Mouse (Mus musculus): Measurements from ENCODE around the gene Ptges3.
A peak's percentile ranks its signal among the peaks of the same experiment; 100 is the strongest.
"Not testable (repeated sequence)": the region's sequence is repeated elsewhere in the genome, so short reads cannot be mapped to it uniquely, and the experiment has no call there.

Gene Ptges3

DNA sequence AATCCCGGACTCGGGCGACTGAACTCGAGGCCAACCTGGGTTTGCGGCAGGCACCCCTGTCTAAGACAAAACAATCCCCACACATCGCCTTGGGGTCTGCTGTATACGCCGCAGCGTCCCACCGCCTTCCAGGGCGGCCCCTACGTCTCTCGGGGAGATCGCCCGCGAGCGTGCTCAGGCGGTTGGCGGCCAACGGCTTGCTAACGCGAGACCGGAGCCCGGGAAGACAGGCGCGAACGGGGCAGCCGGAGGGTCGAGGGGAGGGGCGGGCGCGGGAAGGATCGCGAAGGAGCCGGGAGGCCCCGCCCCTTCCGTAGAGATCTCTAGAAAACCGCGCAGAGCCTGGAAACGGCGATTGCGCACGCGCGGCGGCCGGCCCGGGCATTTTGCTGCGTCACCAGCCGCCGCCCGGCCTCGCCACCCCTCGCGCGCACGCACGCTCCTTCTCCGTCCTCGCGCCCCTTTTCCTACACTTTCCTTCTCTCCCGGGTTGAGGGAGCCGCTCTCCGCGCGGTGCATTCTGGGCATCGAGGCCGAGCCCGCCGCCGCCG is at the start of gene Ptges3:
Gene Ptges3, plus strand, starts transcription at position 354 of the 551 bp plus-strand sequence.
- DNase-seq = peak; percentile 98

DNA sequence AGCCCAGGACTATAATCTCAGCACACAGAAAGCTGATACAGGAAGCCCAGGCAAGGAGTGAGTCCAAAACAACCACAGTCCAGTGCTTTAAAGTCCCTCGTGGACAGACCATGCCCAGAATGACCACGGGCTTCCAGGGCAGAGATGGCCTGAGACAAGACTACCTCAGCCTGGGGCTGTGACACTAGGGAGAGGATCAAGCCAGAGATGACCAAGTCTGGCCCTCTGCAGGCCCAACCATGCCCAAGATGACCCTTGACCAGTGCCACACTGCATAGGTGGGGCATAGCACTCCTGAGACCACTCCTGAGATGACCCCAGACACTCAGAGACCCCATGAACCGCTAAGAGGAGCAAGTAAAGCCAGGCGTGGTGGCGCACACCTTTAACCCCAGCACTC is 49.0 kb upstream of the Ptges3 start:
- DNase-seq = no peak

DNA sequence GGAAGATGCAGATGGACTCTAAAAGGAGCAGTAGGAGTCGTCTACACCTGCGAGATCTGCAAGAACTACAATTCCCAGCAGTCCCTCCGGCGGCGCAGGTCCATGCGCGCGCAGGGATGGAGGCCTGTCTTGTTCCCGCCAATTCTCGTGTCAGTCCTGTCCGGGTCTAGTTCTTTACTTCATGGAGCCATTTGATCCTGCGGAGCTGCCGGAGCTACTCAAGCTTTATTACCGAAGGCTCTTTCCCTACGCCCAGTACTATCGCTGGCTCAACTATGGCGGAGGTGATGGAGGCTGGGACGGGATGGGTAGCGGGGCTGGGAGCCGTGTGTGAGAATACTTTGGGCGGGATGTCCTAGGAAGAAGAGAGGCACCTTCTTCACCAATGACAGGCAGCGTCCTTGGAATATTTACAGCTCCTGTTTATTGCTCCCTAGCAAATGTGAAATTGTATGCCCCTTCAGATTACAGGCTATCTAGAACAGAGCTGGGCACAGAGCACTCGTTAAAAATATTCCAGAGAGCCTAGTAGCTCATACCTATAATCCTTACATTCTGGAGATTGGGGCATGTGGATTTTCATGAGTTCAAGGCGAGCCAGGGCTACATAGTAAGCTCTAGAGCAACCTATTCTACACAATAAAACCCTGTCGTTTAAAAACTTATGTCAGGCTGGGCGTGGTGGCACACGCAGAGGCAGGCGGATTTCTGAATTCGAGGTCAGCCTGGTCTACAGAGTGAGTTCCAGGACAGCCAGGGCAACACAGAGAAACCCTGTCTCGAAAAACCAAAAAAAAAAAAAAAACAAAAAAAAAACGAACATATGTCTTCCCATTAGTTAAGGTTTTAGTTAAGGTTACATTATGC is 43.5 kb upstream of the Ptges3 start, which contains the start of gene Prim1:
Gene Prim1, plus strand, starts transcription at position 101 of the 867 bp plus-strand sequence.
- peak; percentile 78 for DNase-seq

DNA sequence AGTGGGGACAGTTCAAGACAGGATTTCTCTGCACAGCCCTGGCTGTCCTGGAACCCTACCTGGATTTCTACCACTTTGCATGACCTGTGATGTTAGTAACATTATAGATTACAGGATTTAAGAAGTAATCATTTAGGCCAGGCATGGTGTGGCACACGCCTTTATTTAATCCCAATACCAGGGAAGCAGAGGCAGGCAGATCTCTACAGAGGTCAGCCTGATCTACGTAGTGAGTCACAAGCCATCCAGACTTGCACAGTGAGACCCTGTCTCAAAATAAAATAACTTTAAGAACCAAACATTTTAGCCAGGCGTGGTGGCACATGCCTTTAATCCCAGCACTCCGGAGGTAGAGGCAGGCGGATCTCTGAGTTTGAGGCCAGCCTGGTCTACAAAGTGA is 36.6 kb upstream of the Ptges3 start:
- DNase-seq = no peak

DNA sequence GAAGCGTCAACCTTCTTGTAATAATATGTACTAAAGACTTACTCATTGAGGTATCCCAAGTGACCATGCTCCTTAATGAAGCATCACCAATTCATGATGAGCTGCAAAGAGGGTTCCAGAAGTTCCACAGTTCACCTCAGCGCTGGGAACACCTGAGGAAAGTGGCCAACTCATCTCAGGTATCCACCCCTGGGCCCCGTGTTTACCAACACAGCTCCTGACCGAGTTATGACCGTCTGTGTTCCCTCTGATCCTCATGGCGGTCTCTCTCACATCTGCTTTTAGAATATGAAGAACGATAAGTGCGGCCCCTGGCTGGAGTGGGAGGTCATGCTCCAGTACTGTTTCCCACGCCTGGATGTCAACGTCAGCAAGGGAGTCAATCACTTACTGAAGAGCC is 35.3 kb upstream of the Ptges3 start:
- no peak for DNase-seq

DNA sequence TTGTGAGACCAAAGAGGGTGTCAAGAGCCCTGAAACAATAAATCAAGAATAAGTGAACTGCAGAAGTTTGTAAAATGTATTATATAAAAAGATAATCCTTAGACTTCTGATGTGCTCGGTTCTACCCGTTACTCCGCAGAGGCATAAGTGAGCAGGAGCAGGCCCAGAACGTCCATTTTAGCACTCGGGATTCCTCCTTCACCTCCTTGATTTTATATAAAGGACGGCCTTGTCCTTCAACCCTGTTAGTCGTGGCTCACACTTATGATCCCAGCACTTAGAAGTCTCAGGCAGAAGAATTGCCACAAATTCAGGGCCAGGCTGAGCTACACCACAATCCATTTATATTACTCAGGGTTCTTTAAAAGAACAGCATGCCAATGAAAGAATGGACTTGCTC is 28.8 kb upstream of the Ptges3 start:
- no peak for DNase-seq

DNA sequence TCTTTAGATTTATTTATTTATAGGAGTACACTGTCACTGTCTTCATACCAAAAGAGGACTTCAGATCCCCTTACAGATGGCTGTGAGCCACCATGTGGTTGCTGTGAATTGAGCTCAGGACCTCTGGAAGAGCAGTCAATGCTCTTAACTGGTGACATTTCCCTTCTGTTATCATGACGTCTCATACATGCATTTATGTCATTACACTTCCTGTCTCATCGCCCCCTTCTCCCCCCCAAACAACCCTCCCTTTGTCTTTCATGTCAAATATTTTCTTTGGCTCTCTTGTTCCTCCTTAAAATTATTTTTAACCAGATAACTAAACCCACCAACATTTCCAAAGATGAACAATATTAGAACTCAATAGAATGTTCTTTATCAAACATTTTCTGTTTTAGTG is 27.9 kb upstream of the Ptges3 start:
- no peak for DNase-seq

DNA sequence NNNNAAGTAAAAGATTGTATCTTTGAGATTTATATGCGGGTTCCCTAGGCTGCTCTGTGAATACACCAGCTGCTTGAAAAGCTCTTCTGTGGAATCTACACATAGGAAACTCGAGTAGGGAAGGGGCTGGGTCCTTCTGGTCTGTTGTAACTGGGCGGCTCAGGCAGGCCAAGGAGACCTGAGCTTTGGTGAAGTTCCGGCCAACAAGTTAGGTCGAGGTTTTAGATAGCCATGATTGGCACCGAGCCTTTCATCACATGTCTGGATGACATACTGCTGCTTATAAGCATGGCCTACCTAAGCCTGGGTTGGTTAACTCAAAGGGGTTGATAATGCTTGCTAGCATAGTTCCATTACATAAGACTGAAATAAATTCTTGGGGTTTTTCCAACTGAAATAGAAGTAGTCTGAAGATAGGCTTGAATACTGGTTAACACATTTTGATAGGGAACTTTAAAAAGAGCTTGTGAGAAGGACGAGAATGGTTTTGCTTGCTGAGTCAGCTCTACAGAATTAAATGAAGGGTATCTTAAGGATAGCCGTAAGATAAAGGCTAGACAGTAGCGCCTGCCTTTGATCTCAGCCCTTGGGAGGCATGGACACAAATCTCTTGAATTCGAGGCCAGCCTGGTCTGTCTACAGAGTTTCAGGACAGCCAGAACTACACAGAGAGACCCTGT is 21.9 kb upstream of the Ptges3 start:
- DNase-seq = no peak

DNA sequence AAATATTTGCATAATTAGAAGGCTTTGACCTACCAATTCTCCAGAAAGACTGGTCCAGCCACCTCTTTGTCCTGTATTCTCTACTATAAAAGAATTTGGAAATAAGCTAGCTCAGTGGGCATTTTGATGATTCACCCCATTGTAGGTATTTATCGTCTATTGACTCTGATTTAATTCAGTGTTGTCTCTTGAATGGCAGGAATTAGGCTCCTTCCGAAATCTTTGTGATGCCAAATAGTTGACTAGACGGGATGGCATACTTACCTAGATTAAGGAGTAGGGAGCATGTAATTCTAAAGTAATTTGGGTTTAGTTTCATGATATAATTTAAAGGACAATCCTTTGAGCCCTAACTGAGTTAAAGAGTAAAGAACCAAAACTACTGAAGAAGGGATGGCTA is 20.8 kb upstream of the Ptges3 start:
- no peak for DNase-seq

DNA sequence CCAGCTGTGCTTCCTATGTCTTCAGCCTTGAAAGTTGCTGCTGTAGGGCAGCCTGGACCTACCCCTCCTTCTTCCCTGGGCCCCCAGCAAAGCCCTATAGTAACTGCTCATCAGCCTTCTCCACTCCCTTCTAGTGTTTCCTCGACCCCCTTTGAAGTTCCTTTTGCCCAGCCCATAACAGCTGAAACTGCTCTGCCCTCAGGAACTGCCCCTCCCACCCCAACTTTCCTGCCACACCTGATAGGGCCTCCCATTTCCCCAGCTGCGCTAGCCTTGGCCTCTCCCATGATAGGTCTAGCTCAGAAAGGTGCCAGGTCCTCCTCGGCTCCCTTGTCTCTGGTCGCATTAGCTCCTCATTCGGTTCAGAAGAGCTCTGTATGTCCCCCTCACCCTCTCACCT is 19.6 kb upstream of the Ptges3 start:
- DNase-seq = no peak

DNA sequence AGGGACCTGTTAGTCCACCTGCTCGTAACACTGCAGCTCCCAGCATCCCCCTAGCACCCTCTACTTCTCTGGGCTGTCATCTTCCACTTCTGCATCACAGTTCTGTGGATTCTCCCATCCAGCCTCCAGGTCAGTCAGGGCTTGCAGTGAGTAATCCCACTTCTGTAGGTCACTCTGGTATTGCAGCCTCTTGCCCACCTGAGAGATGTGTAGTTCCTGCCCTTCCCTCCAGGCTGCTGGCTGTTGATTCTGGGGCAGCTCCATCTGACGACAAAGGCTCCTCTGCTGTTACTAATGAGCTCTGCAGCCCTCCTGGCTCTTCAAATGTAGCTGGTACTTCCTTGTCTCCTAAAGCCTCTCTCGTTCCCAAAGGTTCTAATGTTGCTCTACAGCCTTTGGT is 18.9 kb upstream of the Ptges3 start:
- DNase-seq = no peak

DNA sequence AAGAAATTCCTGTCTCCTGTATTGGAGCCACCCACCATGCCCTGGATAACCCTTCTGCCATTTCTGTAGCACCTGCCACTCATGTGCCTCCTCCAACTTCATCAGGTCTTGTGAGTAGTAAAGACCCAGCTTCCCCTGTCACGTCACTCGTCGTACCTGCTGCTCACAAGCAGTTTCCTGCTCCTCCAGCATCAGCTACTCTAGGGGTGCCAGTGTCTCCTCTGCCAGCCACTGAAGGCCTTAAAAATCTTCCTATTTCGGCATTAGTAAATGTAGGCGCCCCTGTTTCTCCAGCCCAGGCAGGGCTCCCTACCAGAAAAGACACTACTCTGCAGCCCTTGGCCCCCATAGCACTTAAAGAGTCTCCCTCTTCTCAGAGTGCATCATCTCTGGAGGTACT is 18.5 kb upstream of the Ptges3 start:
- no peak for DNase-seq

DNA sequence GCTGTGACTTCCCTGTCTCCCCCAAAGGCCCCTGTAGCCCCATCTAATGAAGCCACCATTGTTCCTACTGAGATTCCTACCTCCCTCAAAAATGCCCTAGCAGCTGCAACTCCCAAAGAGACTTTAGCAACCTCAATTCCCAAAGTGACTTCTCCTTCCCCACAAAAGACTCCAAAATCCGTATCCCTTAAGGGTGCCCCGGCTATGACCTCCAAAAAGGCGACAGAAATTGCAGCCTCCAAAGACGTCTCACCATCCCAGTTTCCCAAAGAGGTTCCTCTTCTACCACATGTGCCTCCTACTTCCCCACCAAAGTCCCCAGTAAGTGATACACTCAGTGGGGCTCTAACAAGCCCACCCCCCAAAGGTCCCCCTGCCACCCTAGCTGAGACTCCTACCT is 17.1 kb upstream of the Ptges3 start:
- DNase-seq = no peak

DNA sequence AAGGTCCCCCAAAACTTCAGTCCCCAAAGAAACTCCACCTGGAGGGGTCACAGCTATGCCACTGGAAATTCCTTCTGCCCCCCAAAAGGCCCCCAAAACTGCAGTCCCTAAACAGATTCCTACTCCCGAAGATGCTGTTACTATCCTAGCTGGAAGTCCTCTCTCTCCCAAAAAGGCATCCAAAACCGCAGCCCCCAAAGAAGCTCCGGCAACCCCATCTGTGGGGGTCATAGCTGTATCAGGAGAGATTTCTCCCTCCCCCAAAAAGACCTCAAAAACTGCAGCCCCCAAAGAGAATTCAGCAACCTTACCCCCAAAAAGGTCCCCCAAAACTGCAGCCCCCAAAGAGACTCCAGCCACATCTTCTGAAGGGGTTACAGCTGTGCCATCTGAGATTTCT is 16.3 kb upstream of the Ptges3 start:
- no peak for DNase-seq

DNA sequence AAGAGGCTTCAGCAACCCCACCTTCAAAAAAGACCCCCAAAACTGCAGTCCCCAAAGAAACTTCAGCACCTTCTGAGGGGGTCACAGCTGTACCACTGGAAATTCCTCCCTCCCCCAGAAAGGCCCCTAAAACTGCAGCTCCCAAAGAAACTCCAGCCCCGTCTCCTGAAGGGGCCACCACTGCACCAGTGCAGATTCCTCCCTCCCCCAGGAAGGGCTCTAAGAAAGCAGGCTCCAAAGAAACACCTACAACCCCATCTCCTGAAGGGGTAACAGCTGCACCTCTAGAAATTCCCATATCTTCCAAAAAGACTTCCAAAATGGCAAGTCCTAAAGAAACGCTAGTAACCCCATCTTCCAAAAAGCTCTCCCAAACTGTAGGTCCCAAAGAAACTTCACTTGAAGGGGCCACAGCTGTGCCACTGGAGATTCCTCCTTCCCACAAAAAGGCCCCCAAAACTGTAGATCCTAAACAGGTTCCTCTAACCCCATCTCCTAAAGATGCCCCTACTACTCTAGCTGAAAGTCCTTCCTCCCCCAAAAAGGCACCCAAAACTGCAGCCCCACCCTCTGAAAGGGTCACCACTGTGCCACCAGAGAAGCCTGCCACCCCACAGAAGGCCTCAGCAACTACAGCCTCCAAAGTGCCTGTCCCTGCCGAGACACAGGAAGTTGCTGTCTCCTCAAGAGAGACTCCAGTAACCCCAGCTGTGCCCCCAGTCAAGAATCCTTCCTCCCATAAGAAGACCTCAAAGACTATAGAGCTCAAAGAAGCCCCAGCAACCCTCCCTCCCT is 15.5 kb upstream of the Ptges3 start:
- no peak for DNase-seq

DNA sequence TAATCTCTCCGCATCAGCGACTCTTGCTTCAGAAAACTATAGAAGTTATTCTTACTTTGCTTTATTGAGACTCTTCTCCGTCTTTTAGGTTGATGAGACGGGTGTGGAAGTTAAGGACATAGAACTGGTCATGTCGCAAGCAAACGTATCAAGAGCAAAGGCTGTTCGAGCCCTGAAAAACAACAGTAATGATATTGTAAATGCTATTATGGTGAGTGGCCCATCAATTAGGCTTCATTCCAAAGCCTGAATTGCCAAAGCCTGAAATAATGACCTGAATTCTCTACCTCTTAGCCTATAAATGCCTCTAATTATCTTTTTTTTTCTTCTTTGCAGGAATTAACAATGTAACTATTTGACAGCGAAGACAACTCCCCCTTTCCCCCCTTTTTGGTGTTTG is 10.6 kb upstream of the Ptges3 start:
- DNase-seq = no peak

DNA sequence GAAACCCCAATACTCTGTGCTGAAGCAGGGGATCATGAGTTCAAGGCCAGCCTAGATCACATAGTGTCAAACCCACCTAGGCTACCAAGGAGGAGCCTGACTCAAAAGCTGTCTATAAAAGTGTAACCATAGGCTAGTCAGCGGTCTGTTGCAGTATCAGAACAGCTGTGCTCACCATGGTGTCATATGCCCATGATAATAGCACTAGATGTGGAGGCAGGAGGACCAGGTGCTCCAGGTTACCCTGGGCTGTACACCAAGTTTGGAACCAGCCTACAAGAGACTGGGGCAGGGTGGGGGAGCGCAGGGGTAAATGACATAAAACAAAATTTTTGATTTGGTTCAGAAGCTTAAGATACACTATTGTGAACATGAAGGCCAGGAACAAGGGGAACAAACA is 9.0 kb upstream of the Ptges3 start:
- DNase-seq = no peak

DNA sequence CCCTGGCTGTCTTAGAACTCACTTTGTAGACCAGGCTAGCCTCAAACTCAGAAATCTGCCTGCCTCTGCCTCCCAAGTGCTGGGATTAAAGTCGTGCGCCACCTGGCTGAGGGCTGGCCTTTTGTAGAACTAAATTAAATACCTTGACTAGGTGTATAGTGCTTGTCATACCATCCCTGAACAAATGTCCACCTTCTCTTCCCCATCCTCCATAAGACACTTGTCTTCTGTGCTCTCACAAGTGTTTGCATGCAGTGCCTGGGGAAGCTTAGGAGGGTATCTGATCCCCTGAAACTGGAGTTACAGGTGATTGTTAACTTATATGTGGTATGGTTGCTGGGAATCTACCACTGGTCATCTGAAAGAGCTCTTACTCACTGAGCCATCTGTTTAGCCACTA is 8.4 kb upstream of the Ptges3 start:
- DNase-seq = no peak

DNA sequence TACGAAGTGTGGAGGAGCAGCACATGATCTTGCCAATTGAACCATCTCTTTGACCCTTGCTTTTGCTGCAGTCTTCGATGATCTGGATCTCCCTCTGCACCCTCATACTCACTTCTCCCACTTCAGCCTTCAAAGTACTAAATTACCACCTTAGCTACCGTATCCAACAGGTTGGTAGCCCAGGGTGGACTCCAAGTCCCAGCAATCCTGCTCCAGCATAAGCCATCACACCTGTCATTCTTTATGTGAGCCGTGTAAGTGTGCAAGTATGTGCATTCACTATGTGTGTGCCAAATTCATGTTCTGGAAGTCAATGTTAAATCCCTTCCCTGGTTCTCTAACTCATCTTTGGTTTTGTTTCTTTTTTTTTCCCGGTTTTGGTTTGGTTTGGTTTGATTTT is 7.2 kb upstream of the Ptges3 start:
- no peak for DNase-seq

DNA sequence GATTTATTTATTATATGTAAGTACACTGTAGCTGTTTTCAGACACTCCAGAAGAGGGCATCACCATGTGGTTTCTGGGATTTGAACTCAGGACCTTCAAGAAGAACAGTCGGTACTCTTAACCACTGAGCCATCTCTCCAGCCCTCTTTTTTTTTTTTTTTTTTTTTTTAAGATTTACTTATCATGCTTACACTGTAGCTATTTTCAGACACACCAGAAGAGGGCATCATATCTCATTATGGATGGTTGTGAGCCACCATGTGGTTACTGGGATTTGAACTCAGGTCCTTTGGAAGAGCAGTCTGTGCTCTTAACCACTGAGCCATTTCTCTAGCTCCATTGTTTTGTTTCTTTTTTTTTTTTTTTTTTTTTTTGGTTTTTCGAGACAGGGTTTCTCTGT is 6.6 kb upstream of the Ptges3 start:
- not testable (repeated sequence) for DNase-seq

DNA sequence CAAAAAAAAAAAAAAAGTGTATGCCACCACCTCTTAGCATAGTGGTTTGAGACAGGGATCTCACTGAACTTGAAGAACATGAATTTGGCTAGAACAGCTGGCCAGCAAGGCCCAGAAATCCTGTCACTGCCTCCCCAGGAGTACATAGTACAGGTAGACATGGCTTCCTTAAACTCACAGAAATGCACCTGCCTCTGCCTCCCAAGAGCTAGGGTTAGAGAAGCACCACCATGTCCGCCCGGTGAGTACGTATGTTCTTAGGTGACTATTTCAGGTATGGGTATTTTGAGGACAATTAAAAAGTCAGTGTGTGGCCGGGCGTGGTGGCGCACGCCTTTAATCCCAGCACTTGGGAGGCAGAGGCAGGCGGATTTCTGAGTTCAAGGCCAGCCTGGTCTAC is 5.8 kb upstream of the Ptges3 start:
- DNase-seq = no peak

DNA sequence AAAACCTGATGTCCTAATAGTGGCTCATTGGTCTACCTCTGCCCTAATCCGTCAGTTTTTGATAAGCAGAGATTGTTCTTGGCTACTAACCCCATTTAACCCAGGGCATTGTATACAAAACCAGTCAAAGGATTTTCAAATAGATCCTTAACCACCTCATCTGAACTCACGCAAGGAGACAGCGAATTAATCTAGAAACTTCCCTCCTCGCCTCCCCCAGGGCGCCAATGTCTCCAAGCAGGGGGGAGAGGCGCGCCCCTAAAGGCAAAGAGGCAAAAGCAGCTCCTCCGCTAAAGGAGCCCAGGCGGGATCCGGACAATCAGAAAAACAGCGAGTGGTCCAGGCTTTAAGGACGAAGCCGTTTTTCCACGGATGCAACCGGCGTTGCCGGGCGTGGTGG is 570 bp upstream of the Ptges3 start:
- no peak for DNase-seq

DNA sequence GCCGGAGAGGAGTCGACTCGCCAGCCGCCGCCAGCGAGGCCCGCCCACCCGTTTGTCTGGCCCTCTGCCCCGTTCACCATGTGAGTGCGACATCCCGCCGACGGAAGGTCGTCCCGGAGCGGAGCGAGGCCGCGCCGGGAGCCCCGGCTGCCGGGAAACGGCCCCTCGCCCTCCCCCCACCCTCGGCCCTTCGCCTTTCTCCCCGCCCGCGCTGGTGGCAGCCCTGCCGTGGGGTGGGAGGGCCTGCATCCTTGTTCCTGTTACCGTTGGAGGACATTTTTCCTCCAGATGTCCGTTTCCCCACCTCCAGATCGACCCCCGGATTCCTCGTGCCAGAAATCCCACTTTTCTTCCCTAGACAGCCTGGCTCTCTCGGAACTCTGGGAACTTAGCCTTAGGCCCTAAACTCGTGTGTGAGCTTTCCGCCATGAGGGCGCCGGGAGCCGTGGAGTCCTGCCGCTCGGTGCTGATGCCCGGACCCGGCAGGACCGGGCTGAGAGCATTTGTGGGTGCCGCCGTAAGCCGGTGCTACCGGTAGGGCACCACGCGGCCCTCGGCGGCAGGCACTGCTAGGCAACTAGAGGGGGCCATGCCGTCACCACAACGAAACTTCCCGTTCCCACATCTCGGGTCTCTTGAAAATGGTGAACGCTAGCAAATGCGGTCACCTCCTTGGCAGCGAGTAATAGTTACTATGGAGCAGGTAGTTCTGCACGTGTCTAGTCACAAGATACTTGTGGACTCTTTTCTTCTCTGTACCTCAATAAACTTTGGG is 640 bp downstream of the Ptges3 start:
- no peak for DNase-seq
